Mouse (Mus musculus) midbrain, embryonic 14.5 days (tissue): ENCODE measurements around the gene Fgfr2. TPM values are rescaled to one million over a fixed set of nuclear protein-coding genes. Genes with fewer than 3 reads are reported as not detected.

Experiments used
- ATAC-seq: fragments of 200-750 bp; cut with Nextera tagmentation; 2 replicates; pipeline ENCODE4 v1.8.0; 2017; ENCODE audit warnings: moderate number of reproducible peaks, moderate library complexity; ENCODE audit not compliant: low FRiP score, low TSS enrichment
- DNase-seq: peaks from one replicate; pipeline ENCODE4 v3.0.0-alpha.2; 2015
- H3K27ac ChIP-seq: fragments of 300-500 bp; sonication (generic); replicated peaks from 2 replicates; pipeline ENCODE4 v1.5.1; 2014; ENCODE audit warnings: mild to moderate bottlenecking, low read depth, low read length, moderate library complexity
- H3K27me3 ChIP-seq: fragments of 300-500 bp; sonication (generic); 2 replicates; pipeline ENCODE4 v1.6.1; 2014; ENCODE audit warnings: low read length, control low read depth, mixed read lengths; ENCODE audit not compliant: control insufficient read depth, insufficient read depth
- H3K36me3 ChIP-seq: fragments of 300-500 bp; sonication (generic); 2 replicates; pipeline ENCODE4 v1.6.1; 2014; ENCODE audit warnings: low read length, control low read depth; ENCODE audit not compliant: control insufficient read depth, insufficient read depth
- H3K4me1 ChIP-seq: fragments of 300-500 bp; sonication (generic); 2 replicates; pipeline ENCODE4 v1.6.1; 2014; ENCODE audit warnings: mild to moderate bottlenecking, antibody characterized with exemption, low read length, control low read depth; ENCODE audit not compliant: control insufficient read depth, insufficient read depth
- H3K4me2 ChIP-seq: fragments of 300-500 bp; sonication (generic); 2 replicates; pipeline ENCODE4 v1.6.1; 2014; ENCODE audit warnings: mild to moderate bottlenecking, low read length, moderate library complexity
- H3K4me3 ChIP-seq: fragments of 300-500 bp; sonication (generic); replicated peaks from 2 replicates; pipeline ENCODE4 v1.5.1; 2014; ENCODE audit warnings: low read depth, low read length
- H3K9ac ChIP-seq: fragments of 300-500 bp; sonication (generic); replicated peaks from 2 replicates; pipeline ENCODE4 v1.6.1; 2014; ENCODE audit warnings: mild to moderate bottlenecking, low read length, moderate library complexity
- H3K9me3 ChIP-seq: fragments of 300-500 bp; sonication (generic); 2 replicates; pipeline ENCODE4 v1.6.1; 2016; ENCODE audit warnings: low read length, control low read depth, mixed read lengths; ENCODE audit not compliant: control insufficient read depth
- WGBS: fragments of 180-500 bp; shearing (Covaris S2); extraction: QIAGEN DNeasy Blood & Tissue Kit; methylation state at CpG from one replicate; pipeline ENCODE4 v1.1.7; 2014; 5-methylcytosine and 5-hydroxymethylcytosine counted together
- polyA plus RNA-seq: library from polyadenylated mRNA; unstranded; fragments of >200 nt; fragmentation: Nextera tagmentation; extraction: Ambion mirVana; gene quantifications from 2 replicates; pipeline ENCODE4 v1.2.1, GENCODE M21; 2014

The Fgfr2 gene
- polyA plus RNA-seq, 1 experiment from 2014 or later: 28.1 TPM

DNA sequence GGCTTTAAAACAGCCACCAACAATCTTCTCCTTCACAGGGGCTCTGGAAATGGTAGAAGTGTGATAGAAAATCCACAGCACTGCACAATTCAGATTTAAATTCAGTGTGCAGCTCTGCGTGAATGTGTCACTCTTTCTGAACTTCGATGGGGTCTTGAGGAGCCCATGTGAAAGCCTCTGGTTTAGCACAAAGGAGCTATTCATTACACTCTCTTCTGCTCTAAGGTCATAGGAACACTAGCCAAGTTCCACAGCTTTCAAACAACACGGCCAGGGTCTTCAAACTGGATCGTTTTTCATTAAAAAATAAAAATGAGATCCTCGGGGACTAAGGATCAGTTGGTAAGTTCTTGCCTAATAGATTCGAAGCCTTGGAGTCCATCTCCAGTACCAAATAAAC lies 549.9 kb downstream of the Fgfr2 start:
- ATAC-seq (no peak), DNase-seq (peak; percentile 11)
- H3K27ac ChIP-seq: peak overlapping the region; percentile 20; the same call in 1 of the 2 replicates
- WGBS: 42% methylated on average over 6 of the region's 6 CpGs
- H3K4me1 ChIP-seq: no peaks in the 10 kb centered on the region; the same call in 1 of the 2 replicates
- H3K36me3 ChIP-seq: no peaks in the 10 kb centered on the region
- no peaks in the 10 kb centered on the region for H3K27me3 ChIP-seq
- H3K4me2 ChIP-seq: no peak overlapping the region
- H3K4me3 ChIP-seq: no peak overlapping the region
- no peaks in the 10 kb centered on the region for H3K9me3 ChIP-seq
- H3K9ac ChIP-seq: no peak overlapping the region

DNA sequence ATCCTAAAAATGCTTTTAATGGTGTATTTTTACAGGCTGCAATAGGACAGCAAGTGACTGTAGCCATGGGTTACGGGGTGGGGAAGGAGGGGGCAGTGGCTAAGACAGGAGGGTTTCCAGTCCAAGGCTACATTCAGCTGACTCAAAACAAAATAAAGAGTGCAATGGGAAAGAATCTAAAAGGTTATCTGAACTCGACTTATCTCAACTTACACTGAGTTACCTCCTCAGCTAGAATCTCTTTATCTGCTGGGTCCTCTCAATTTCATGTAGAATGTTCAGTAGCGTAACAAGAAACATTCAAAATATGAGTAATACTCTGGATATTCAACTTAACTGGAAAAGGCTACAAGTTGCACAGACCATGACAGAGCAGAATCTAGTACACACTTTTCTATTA lies 550.4 kb downstream of the Fgfr2 start:
- Histone ChIP-seq H3K9me3 (no peaks in the 10 kb centered on the region), H3K27me3 (no peaks in the 10 kb centered on the region), H3K36me3 (0 out of 2 replicates have a peak, but pooled peaks cover 3% of the 10 kb centered on the region), H3K4me3 (no peak overlapping the region), H3K27ac (no peak overlapping the region), H3K4me1 (no peaks in the 10 kb centered on the region; the same call in 1 of the 2 replicates), H3K9ac (no peak overlapping the region), H3K4me2 (no peak overlapping the region)
- ATAC-seq (no peak), DNase-seq (no peak)
- 79% methylated on average over 3 of the region's 3 CpGs for WGBS

DNA sequence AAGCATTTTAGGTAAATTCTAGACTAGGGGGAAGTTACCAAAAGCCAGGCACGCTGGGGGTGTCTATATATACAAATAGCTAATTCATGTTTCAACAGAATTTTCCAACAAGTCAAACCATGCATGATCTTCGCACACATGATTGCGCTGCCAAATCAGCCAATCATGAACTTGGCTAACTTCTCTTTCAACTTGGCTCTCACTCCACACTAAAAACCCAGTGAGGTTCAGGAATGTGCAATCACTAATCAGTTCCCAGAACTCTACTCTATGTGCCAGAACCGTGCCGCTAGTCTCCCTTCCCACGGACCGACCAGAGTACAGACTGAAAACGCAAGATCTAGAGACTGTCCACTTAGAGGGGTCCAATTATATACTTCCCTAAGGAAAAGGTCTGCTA lies 551.7 kb downstream of the Fgfr2 start:
- H3K27me3 ChIP-seq: no peaks in the 10 kb centered on the region
- DNase-seq (no peak), ATAC-seq (no peak)
- no peak overlapping the region for H3K4me2 ChIP-seq
- no peak overlapping the region for H3K9ac ChIP-seq
- no peak overlapping the region for H3K4me3 ChIP-seq
- no peak overlapping the region for H3K27ac ChIP-seq
- WGBS: 90% methylated on average over 8 of the region's 8 CpGs
- peaks cover 6% of the 10 kb centered on the region; the same call in 1 of the 2 replicates for H3K36me3 ChIP-seq
- H3K9me3 ChIP-seq: no peaks in the 10 kb centered on the region
- H3K4me1 ChIP-seq: no peaks in the 10 kb centered on the region; the same call in 1 of the 2 replicates

DNA sequence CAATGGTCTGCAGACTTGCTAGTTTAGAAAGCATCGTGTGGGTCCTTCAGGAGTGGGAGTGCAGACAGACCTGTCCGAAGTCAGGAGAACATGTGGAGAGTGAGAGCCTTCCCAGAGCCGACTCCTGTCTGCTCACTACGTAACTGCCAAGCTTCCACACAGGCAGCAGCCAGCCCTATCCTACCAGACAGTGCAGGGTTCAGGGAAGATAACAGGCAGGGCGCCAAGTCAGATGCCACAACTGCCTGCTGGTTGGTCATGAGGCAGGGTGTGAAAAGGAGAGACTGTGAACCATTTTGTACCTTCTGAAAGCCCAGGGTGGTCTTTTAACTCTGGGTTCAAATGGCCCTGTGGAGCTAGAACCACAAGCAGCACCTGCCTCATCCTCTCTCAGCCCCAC lies 553.1 kb downstream of the Fgfr2 start:
- H3K4me3 ChIP-seq: no peak overlapping the region
- 87% methylated on average over 5 of the region's 5 CpGs for WGBS
- H3K27me3 ChIP-seq: no peaks in the 10 kb centered on the region
- no peak overlapping the region for H3K9ac ChIP-seq
- DNase-seq (peak; percentile 5), ATAC-seq (no peak)
- H3K4me1 ChIP-seq: no peaks in the 10 kb centered on the region
- no peaks in the 10 kb centered on the region for H3K9me3 ChIP-seq
- no peak overlapping the region for H3K27ac ChIP-seq
- peaks cover 10% of the 10 kb centered on the region; the same call in 1 of the 2 replicates for H3K36me3 ChIP-seq
- no peak overlapping the region for H3K4me2 ChIP-seq

DNA sequence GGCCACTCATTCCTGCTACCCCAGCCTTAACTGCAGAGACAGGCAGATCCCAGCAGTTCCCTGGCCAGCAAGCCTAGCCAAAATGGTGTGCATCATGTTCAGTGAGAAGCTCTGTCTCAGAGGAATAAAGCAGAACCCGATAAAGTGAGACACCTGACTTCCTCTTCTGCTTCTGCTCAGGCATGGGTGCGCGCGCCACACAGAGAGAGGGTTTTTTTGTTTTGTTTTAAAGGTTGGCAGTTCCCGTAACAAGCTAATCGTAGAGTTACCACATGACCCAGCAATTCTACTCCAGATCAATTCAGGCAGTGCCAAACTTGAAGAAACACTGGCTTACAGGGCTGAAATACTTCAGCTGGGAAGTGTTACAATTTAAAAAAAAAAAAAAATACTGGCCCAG lies 554.3 kb downstream of the Fgfr2 start:
- no peak overlapping the region for H3K27ac ChIP-seq

DNA sequence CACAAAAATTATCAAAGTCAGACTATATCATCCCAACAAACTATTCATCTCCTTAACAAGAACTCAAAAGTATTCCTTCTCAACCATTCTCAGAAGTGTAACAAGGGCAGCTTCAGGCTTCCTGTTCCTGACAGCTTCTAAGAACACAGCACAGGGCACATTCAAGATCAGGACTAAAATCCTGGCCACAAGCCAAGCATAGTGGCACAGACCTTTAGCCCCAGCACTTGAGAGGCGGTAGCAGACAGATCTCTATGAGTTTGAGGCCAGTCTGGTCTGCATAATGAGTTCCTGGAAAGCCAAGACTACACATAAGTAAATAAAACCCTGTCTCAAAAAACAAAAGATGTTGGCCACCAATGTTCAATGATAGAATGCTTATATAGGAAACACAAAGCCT lies 557.3 kb downstream of the Fgfr2 start:
- peak; percentile 35 for DNase-seq
- 43% methylated on average over 1 of the region's 1 CpGs for WGBS
- ATAC-seq: no peak

More for the DNA sequence above, 554.3 kb downstream of the Fgfr2 start:
- ATAC-seq: no peak
- Histone ChIP-seq H3K36me3 (peaks cover 15% of the 10 kb centered on the region), H3K9me3 (no peaks in the 10 kb centered on the region), H3K4me1 (no peaks in the 10 kb centered on the region), H3K4me3 (no peak overlapping the region), H3K9ac (no peak overlapping the region), H3K4me2 (no peak overlapping the region), H3K27me3 (no peaks in the 10 kb centered on the region)
- 93% methylated on average over 6 of the region's 6 CpGs for WGBS
- no peak for DNase-seq

DNA sequence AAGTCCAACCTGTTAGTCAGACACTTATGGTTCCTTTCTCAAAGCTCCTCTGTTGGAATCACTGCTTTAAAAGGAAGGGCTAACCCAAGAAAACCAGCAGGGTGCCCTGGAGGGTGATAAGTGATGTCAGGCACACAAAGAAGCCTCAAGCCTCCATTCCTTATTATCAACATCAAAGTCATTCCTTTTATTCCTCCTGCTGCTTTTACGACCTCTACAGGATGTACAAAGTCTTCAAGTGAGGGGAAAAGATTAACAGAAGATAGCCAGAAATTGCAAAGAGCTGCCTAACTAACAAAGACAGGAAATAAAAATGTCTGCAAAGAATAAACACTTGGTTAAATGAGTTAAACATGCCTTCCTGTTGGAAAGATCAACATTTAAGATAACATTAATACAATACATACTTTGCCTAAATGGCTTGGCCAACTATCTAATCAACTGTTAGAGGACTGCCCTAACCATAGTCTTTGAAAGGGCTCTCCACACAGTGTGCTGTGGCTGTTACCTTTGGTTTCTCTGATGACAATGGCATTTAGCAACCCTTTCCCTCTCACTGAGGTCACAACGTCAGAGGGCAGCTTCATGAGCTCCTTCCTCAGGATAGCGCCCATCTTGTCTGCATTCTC lies 563.9 kb downstream of the Fgfr2 start:
- DNase-seq (no peak), ATAC-seq (no peak)
- Histone ChIP-seq H3K4me2 (no peak overlapping the region), H3K4me3 (no peak overlapping the region), H3K9me3 (no peaks in the 10 kb centered on the region), H3K4me1 (no peaks in the 10 kb centered on the region), H3K27ac (no peak overlapping the region), H3K36me3 (peaks cover 66% of the 10 kb centered on the region), H3K27me3 (no peaks in the 10 kb centered on the region), H3K9ac (no peak overlapping the region)
- 81% methylated on average over 3 of the region's 3 CpGs for WGBS

More for the DNA sequence above, 557.3 kb downstream of the Fgfr2 start:
- Histone ChIP-seq H3K4me2 (no peak overlapping the region), H3K36me3 (peaks cover 42% of the 10 kb centered on the region), H3K4me3 (no peak overlapping the region), H3K27ac (no peak overlapping the region), H3K27me3 (no peaks in the 10 kb centered on the region), H3K4me1 (no peaks in the 10 kb centered on the region), H3K9ac (no peak overlapping the region), H3K9me3 (no peaks in the 10 kb centered on the region)

DNA sequence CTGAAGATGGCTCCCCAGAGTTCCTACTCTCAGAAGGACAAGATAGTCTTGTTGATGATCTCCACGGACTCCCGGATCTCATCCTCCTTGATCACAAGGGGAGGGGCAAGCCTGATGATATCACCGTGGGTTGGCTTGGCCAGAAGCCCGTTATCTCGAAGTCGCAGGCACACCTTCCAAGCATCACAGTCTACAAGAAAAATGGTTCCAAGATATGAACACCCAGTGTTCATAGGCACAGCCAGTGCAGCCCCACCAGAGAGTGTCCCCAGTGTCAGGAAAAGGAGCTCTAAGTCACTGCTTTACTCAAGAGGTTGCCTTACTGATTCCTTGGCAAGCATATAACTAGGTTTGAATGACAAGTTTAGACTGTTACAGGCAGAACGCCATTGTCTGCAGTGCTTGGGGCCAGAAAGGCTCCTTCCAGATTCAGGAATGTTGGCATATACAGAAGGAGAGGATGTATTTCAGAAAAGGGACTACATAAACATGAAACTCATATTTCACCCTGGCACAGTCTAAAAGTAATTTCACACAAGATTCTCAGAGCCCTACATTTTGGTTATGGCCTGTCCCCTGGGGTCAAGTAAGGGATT lies 564.9 kb downstream of the Fgfr2 start:
- no peak overlapping the region for H3K4me2 ChIP-seq
- ATAC-seq: no peak
- H3K4me3 ChIP-seq: no peak overlapping the region
- WGBS: 91% methylated on average over 7 of the region's 7 CpGs
- H3K36me3 ChIP-seq: peaks cover 58% of the 10 kb centered on the region
- H3K27me3 ChIP-seq: no peaks in the 10 kb centered on the region
- no peak overlapping the region for H3K9ac ChIP-seq
- H3K27ac ChIP-seq: no peak overlapping the region
- H3K9me3 ChIP-seq: no peaks in the 10 kb centered on the region
- H3K4me1 ChIP-seq: no peaks in the 10 kb centered on the region
- DNase-seq: no peak

DNA sequence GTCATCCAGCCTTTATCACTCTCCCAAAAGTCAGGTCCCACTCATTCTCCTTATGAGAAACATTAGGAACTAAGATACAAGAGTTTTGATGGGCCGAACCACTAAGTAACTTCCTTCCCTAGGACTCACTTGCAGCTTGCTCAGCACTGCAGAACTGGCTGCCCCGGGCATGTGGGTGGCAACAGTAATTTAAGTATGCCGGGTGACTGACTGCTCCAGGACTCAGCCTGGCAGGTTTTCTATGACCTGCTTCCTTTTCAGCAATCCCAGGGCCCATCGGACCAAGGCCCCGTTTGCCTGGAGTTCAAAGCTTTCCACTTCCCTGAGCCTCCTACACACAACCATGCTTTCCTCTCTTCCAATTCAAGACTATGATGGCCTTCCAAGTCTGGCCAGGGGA lies 566.6 kb downstream of the Fgfr2 start:
- H3K9me3 ChIP-seq: no peaks in the 10 kb centered on the region
- DNase-seq (no peak), ATAC-seq (no peak)
- H3K27me3 ChIP-seq: no peaks in the 10 kb centered on the region
- no peak overlapping the region for H3K4me3 ChIP-seq
- H3K27ac ChIP-seq: no peak overlapping the region
- 93% methylated on average over 5 of the region's 5 CpGs for WGBS
- no peaks in the 10 kb centered on the region for H3K4me1 ChIP-seq
- H3K36me3 ChIP-seq: peaks cover 42% of the 10 kb centered on the region
- no peak overlapping the region for H3K9ac ChIP-seq
- H3K4me2 ChIP-seq: no peak overlapping the region
